Mouse (Mus musculus): ENCODE measurements around the gene N4bp3. TPM values are rescaled to one million over a fixed set of nuclear protein-coding genes. Genes with fewer than 3 reads are reported as not detected.
"Not testable (repeated sequence)": the region's sequence is repeated elsewhere in the genome, so short reads cannot be mapped to it uniquely, and the experiment has no call there.

N4bp3 gene
- 16.1 and 17.0 TPM in 2 replicates for polyA plus RNA-seq (2015; fragmentation: Nextera tagmentation; extraction: Ambion mirVana)

DNA sequence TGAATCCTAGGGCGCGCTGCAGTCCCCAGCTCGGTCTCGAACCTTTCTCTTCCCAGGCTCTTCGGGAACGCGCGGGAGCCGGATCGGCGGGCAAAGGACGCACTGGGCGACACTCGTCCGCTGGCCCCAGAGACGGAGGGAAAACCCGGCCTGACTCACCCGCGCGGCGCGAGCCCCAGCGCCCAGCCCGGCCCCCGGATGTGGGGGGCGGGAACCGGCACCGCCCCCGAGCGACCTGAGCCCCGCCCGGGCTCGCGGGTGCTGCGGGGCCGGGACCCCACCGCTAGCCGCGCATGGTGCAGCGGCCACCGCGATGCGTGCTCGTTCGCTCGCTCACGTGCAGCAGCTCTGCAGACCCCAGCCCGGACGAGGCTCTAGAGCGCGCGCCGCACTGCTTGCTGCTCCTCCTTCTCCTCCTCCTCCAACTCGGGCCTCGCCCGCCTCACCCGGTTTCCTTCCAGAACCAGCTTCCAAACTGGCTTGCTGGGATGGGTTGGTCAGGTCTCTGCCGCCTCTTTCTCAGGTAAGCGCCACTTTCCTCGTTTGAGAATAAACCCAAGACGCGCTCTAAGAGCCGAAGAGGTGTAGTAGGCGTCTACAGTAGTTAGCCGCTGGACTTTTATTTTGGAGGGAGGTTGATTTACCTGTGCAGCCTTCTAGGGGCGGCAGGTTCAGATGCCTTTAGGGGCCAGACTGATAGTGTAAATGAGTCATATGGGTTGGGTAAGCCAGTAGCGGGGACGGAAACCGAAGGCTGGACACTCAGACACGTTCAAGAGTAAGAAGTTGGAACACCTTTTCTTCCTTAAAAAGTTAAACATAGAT lies at the start of gene N4bp3, which contains the start of gene D930048N14Rik:
N4bp3 (minus strand) TSS at position 152 of the 825 bp plus-strand sequence.
D930048N14Rik (plus strand) TSS at position 264 of the 825 bp plus-strand sequence.
- H3K27me3 ChIP-seq (replicated peaks; ENCODE audit: control insufficient read depth, insufficient read depth, low read length) = no peaks in the 10 kb centered on the region
- peak within 1 kb of the TSS; percentile 89 for H3K27ac ChIP-seq (ENCODE audit: low read length)
- H3K36me3 ChIP-seq (ENCODE audit: control insufficient read depth, insufficient read depth, low read length) = no peaks in the 10 kb centered on the region
- H3K4me3 ChIP-seq (ENCODE audit: low read length) = peak within 1 kb of the TSS; percentile 78
- peak within 1 kb of the TSS; percentile 85 for H3K9ac ChIP-seq (ENCODE audit: low read depth, low read length)
- 1% methylated on average over 70 of the region's 70 CpGs for WGBS
- ATAC-seq = peak; percentile 88
- H3K4me1 ChIP-seq (ENCODE audit: control insufficient read depth, insufficient read depth, low read length) = peaks cover 26% of the 10 kb centered on the region
- peak within 1 kb of the TSS; percentile 92 for H3K4me2 ChIP-seq (ENCODE audit: low read depth, low read length)
- no peaks in the 10 kb centered on the region for H3K9me3 ChIP-seq (ENCODE audit: control insufficient read depth, low read length)

DNA sequence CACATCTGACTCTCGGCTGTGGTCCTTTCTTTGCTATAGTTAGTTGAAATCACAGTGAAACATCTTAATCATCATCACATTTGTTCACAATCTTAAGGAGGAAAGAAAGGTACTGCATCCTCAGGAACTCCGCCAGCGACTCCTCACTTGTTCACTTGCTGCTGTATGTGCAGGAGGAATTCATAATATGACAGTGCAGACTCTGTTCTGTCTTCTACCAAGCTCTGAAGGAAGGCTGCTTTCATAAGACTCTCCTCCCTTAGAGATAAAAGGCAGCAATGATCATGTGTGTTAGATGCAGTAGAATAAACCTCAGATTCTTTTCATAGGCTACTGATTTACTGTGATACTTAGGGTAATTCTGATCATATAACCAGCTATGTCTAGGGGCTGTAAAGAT lies 44.3 kb upstream of the N4bp3 start:
- no peak overlapping the region for H3K27ac ChIP-seq (ENCODE audit: low read length)
- WGBS = 95% methylated on average over 3 of the region's 3 CpGs
- H3K36me3 ChIP-seq (ENCODE audit: control insufficient read depth, insufficient read depth, low read length) = peaks cover 14% of the 10 kb centered on the region
- H3K9me3 ChIP-seq (ENCODE audit: control insufficient read depth, low read length) = peaks cover 3% of the 10 kb centered on the region; the same call in 1 of the 2 replicates
- H3K27me3 ChIP-seq (replicated peaks; ENCODE audit: control insufficient read depth, insufficient read depth, low read length) = no peaks in the 10 kb centered on the region
- no peak overlapping the region for H3K4me2 ChIP-seq (ENCODE audit: low read depth, low read length)
- no peaks in the 10 kb centered on the region for H3K4me1 ChIP-seq (ENCODE audit: control insufficient read depth, insufficient read depth, low read length)
- no peak overlapping the region for H3K9ac ChIP-seq (ENCODE audit: low read depth, low read length)
- no peak overlapping the region for H3K4me3 ChIP-seq (ENCODE audit: low read length)
- ATAC-seq = no peak

DNA sequence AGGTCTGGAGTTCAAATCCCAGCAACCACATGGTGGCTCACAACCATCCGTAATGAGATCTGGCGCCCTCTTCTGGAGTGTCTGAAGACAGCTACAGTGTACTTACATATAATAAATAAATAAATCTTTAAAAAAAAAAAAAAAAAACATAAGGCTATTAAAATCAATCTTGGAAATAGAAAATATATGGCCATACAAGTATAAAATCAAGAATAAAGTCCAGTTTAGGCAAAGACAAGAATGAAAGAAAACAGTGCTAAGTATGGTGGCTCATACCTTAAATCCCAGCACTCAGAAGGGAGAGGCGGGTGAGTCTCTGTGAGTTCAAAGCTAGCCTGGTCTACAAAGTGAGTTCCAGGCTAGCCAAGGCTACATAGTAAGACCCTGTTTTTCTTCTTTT lies 40.0 kb upstream of the N4bp3 start:
- not testable (repeated sequence) for H3K4me3 ChIP-seq (ENCODE audit: low read length); H3K4me1 ChIP-seq (ENCODE audit: control insufficient read depth, insufficient read depth, low read length); H3K9me3 ChIP-seq (ENCODE audit: control insufficient read depth, low read length); H3K27me3 ChIP-seq (replicated peaks; ENCODE audit: control insufficient read depth, insufficient read depth, low read length); H3K36me3 ChIP-seq (ENCODE audit: control insufficient read depth, insufficient read depth, low read length); ATAC-seq; H3K4me2 ChIP-seq (ENCODE audit: low read depth, low read length); H3K27ac ChIP-seq (ENCODE audit: low read length); H3K9ac ChIP-seq (ENCODE audit: low read depth, low read length)
- 95% methylated on average over 1 of the region's 3 CpGs for WGBS

DNA sequence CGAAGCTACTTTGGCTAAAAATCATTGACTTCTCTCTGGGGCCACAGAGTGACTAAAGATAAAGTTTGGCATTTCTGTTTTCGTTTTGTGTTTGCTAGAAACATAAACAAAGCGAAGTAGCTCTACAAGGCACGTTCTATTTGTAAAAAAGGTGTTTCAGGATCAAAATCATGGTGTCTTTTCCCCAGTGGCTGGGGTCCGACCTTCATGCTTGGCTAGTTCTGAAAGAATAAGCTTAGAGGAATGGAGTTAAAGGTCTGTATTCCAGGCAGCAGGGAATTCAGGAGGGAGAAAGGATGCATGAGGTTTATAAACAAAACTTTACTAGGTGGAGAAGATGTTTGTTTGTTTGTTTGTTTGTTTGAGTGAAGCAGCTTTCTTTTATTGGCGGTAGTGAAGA lies 38.7 kb upstream of the N4bp3 start:
- 23% methylated on average over 6 of the region's 6 CpGs for WGBS
- H3K27me3 ChIP-seq (replicated peaks; ENCODE audit: control insufficient read depth, insufficient read depth, low read length) = no peaks in the 10 kb centered on the region
- H3K36me3 ChIP-seq (ENCODE audit: control insufficient read depth, insufficient read depth, low read length) = peaks cover 3% of the 10 kb centered on the region; the same call in 1 of the 2 replicates
- H3K27ac ChIP-seq (ENCODE audit: low read length) = peak overlapping the region; percentile 100
- H3K4me1 ChIP-seq (ENCODE audit: control insufficient read depth, insufficient read depth, low read length) = peaks cover 5% of the 10 kb centered on the region
- H3K4me2 ChIP-seq (ENCODE audit: low read depth, low read length) = peak overlapping the region; percentile 64
- ATAC-seq = no peak
- H3K9me3 ChIP-seq (ENCODE audit: control insufficient read depth, low read length) = no peaks in the 10 kb centered on the region
- H3K4me3 ChIP-seq (ENCODE audit: low read length) = peak overlapping the region; percentile 79
- H3K9ac ChIP-seq (ENCODE audit: low read depth, low read length) = peak overlapping the region; percentile 55

DNA sequence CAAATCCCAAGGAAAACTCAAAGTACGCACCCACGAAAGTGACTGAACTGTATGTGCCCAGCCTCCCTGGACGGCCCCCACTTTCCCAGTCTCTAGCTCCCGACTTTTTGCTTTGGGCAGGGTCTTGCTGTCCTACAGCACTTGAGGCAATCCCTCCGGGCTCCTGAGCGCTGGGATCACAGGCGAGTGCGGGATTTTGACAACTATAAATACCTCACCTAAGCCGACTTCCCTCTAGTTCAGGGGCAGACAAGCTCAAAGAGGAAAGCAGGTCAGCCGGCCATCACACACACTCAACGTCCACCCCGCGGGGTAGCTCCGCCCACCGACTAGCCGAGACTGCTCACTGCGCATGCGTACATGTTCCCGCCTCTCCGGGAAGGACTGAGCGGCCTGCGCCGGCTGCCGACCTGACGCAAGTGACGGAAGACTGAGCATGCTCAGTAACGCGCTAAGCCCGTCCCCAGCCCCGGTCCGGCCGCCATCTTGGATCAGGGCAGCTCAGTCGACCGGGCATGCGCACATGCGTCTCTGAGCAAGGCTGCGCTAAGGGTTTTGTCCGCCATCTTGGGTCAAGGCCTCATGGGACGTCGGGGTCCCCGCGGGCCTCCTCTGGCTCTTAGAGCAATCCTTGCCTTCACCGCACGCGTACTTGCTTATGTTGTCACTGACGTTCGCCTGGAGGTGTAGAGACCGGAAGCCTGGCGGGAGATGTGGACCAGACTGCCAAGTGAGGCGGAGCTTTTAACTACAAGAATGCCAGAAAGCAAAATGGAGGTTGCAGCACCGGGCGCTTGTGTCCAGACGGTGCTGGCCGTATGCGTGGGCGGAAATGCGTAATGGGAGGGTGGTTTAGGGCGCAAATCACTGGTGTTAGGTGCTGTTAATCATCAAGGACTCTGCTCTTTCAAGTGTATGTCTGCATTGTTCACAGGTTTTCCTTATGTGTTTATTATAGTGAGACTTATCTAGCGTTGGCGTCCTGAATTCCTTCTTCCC lies 38.0 kb upstream of the N4bp3 start, which contains the start of gene 0610009B22Rik:
0610009B22Rik (minus strand) TSS at position 545 of the 999 bp plus-strand sequence.
- Histone ChIP-seq H3K27ac (ENCODE audit: low read length) (peak within 1 kb of the TSS; percentile 100), H3K27me3 (replicated peaks; ENCODE audit: control insufficient read depth, insufficient read depth, low read length) (no peaks in the 10 kb centered on the region), H3K4me2 (ENCODE audit: low read depth, low read length) (peak within 1 kb of the TSS; percentile 64), H3K4me1 (ENCODE audit: control insufficient read depth, insufficient read depth, low read length) (peaks cover 5% of the 10 kb centered on the region), H3K4me3 (ENCODE audit: low read length) (peak within 1 kb of the TSS; percentile 79), H3K9me3 (ENCODE audit: control insufficient read depth, low read length) (no peaks in the 10 kb centered on the region), H3K36me3 (ENCODE audit: control insufficient read depth, insufficient read depth, low read length) (peaks cover 3% of the 10 kb centered on the region; the same call in 1 of the 2 replicates), H3K9ac (ENCODE audit: low read depth, low read length) (peak within 1 kb of the TSS; percentile 93)
- under 1% methylated on average over 60 of the region's 60 CpGs for WGBS
- peak; percentile 99 for ATAC-seq

DNA sequence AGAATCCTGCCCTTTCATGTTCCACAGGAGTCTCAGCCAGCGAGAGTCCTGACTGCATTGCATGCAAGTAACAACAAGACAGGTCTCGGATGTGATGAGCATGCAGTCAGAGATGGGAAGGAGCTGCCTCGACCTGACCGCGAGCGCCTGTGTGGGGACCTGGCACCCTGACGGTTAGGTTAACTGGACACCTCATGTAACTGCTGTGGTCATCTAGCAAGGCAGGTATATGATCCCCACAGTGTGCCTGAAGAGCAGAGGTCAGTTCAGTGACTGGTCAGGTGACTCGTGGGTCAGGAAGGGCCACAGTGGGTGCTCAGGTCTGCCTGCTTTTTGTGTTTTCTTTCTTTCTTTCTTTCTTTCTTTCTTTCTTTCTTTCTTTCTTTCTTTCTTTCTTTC lies 31.3 kb upstream of the N4bp3 start:
- no peak overlapping the region for H3K4me3 ChIP-seq (ENCODE audit: low read length)
- H3K4me2 ChIP-seq (ENCODE audit: low read depth, low read length) = no peak overlapping the region
- peaks cover 3% of the 10 kb centered on the region; the same call in 1 of the 2 replicates for H3K4me1 ChIP-seq (ENCODE audit: control insufficient read depth, insufficient read depth, low read length)
- no peaks in the 10 kb centered on the region for H3K27me3 ChIP-seq (replicated peaks; ENCODE audit: control insufficient read depth, insufficient read depth, low read length)
- no peaks in the 10 kb centered on the region for H3K9me3 ChIP-seq (ENCODE audit: control insufficient read depth, low read length)
- H3K9ac ChIP-seq (ENCODE audit: low read depth, low read length) = no peak overlapping the region
- no peak for ATAC-seq
- peaks cover 3% of the 10 kb centered on the region; the same call in 1 of the 2 replicates for H3K36me3 ChIP-seq (ENCODE audit: control insufficient read depth, insufficient read depth, low read length)
- WGBS = 45% methylated on average over 8 of the region's 8 CpGs
- no peak overlapping the region for H3K27ac ChIP-seq (ENCODE audit: low read length)

DNA sequence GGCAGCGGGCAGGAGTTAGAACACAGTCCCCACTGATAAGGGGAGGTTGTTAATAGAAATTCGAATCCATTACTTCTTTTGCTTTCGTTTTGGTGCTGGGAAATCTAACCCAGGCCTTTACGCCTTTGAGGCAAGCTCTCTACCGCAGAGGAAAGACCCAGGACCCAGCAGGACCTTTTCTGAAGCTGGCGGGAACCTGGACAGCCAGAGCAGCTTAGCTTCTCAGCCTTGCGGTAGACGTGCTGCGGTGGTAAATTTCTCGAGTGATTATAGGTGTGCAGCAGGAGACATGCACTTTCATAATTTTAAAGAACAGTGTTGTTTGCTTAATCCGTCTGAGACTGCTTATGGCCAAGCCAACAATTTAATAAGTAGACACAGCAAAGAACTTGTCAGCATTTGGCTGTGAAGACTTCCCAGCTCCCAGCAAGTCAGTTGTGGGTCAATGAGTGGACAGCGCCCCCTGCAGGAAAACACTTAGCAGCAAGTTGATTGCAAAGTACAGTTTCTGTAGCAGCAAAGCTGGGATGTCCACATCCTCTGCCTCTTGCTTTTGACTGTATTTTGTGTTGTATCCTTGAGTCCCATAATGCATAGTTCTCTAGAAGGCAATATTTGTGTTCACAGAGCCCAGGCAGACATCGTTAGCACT lies 30.8 kb upstream of the N4bp3 start:
- Histone ChIP-seq H3K27ac (ENCODE audit: low read length) (no peak overlapping the region), H3K4me3 (ENCODE audit: low read length) (0 out of 2 replicates have a peak overlapping the region, but pooled peaks have one; percentile 5), H3K9ac (ENCODE audit: low read depth, low read length) (peak overlapping the region; percentile 45; the same call in 1 of the 2 replicates), H3K27me3 (replicated peaks; ENCODE audit: control insufficient read depth, insufficient read depth, low read length) (no peaks in the 10 kb centered on the region), H3K36me3 (ENCODE audit: control insufficient read depth, insufficient read depth, low read length) (peaks cover 3% of the 10 kb centered on the region; the same call in 1 of the 2 replicates), H3K9me3 (ENCODE audit: control insufficient read depth, low read length) (no peaks in the 10 kb centered on the region), H3K4me2 (ENCODE audit: low read depth, low read length) (0 out of 2 replicates have a peak overlapping the region, but pooled peaks have one; percentile 20), H3K4me1 (ENCODE audit: control insufficient read depth, insufficient read depth, low read length) (peaks cover 3% of the 10 kb centered on the region; the same call in 1 of the 2 replicates)
- WGBS = 38% methylated on average over 13 of the region's 13 CpGs
- peak; percentile 62 for ATAC-seq

DNA sequence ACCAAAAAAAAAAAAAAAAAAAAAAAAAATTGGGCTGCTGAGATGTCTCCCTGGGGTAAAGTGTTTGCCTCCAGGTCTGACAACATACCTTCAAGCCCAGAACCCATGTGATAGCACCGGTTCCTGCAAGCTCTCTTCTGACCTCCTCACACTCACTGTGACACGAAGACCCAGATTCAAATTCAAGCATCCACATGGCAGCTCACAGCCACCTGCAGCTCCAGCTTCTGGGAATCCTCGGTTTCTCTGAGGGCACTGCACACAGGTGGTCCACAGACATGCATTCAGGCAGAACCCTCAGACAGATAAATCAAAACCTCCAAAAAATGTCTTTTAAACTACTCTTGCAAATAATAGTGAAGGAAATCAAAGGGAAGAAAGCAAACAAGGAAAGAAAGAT lies 28.8 kb upstream of the N4bp3 start:
- H3K9me3 ChIP-seq (ENCODE audit: control insufficient read depth, low read length) = no peaks in the 10 kb centered on the region
- H3K9ac ChIP-seq (ENCODE audit: low read depth, low read length) = no peak overlapping the region
- H3K36me3 ChIP-seq (ENCODE audit: control insufficient read depth, insufficient read depth, low read length) = no peaks in the 10 kb centered on the region
- no peak overlapping the region for H3K4me3 ChIP-seq (ENCODE audit: low read length)
- no peak overlapping the region for H3K27ac ChIP-seq (ENCODE audit: low read length)
- H3K4me2 ChIP-seq (ENCODE audit: low read depth, low read length) = no peak overlapping the region
- H3K4me1 ChIP-seq (ENCODE audit: control insufficient read depth, insufficient read depth, low read length) = peaks cover 3% of the 10 kb centered on the region; the same call in 1 of the 2 replicates
- 72% methylated on average over 3 of the region's 3 CpGs for WGBS
- ATAC-seq = no peak
- no peaks in the 10 kb centered on the region for H3K27me3 ChIP-seq (replicated peaks; ENCODE audit: control insufficient read depth, insufficient read depth, low read length)
